Comparison of ENCODE assay signal across 8 mouse cellular contexts in the genomic region with DNA sequence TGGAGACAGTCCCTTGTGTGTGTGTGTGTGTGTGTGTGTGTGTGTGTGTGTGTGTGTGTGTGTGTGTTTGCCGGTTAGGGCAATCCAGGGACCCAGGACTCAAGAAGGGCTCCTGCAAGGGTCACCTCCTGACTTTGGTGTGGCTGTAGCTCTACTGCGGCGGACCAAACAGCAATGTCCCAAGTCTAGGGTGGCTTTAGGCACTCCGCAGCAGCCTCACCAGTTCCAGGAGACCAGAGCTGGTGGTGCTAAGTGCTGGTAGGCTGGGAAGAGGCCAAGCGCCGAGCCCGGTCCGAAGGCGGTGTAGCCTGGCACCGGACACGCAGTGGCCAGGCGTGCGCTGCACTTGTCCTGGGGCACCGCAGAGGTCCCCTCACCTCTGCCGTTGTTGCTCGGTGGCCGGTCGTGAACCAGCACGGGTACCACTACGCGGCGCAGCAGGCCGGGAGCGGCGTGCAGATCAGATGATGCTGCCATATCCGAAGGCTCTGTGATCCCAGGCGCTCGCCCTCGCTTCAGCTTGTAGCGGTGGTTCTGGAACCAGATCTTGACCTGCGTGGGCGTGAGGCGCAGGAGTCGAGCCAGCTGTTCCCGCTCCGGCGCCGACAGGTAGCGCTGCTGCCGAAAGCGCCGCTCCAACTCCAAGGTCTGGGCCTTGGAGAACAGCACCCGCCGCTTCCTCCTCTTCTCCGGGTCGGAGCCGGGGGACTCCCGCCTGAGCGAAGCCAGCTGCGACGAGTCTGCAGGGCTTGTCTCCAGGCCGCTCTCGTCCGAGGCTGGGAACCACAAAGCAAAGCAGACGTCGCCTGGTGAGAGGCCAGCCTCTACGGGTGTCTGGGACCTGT. TPM values are rescaled to one million over a fixed set of nuclear protein-coding genes. Genes with fewer than 3 reads are reported as not detected.
DNase-seq lines count a peak whose midpoint lies in the region; ATAC-seq and TF ChIP-seq lines count a peak whose summit lies in the region.

No protein-coding gene starts in this region.

- peaks cover 94% of the 10 kb centered on the region for H3K27me3 ChIP-seq in forebrain, embryonic 11.5 days (ENCODE audit: control insufficient read depth, insufficient read depth, low read length)
- peaks cover 71% of the 10 kb centered on the region for H3K27me3 ChIP-seq in intestine, embryonic 16.5 days (replicated peaks; ENCODE audit: control insufficient read depth, insufficient read depth, low read length)

- no peak overlapping the region for H3K27ac ChIP-seq in ES-E14 (ENCODE audit: insufficient read depth, low read depth, low read length, poor library complexity, severe bottlenecking)
- H3K27ac ChIP-seq in forebrain, embryonic 11.5 days (ENCODE audit: low read depth, low read length) = no peak overlapping the region
- H3K27ac ChIP-seq in intestine, embryonic 16.5 days (ENCODE audit: low read length) = no peak overlapping the region

- peaks cover 0 to 5% of the 10 kb centered on the region in 2 experiments; a peak in 1 of 4 replicates for H3K4me1 ChIP-seq in ES-E14 (ENCODE audit: control insufficient read depth in 2 of 2, insufficient read depth in 2 of 2, low read length in 2 of 2, poor library complexity in 1 of 2)
- H3K4me1 ChIP-seq in forebrain, embryonic 11.5 days (replicated peaks; ENCODE audit: control insufficient read depth, insufficient read depth, low read length) = peaks cover 4% of the 10 kb centered on the region; the same call in 1 of the 2 replicates
- peaks cover 16% of the 10 kb centered on the region for H3K4me1 ChIP-seq in intestine, embryonic 16.5 days (ENCODE audit: control insufficient read depth, insufficient read depth, low read length)

- DNase-seq in heart, adult 11 months = peak; percentile 88
- DNase-seq in heart, postnatal 25 days (ENCODE audit: low spot score) = no peak
- DNase-seq in ES-E14 (ENCODE audit: low read depth, low spot score) = no peak
- DNase-seq in forebrain, embryonic 11.5 days (ENCODE audit: low spot score) = peak; percentile 76
- DNase-seq in neural tube, embryonic 10.5 days (ENCODE audit: extremely low spot score, low spot score) = peak; percentile 75
- no peak for DNase-seq in layer of hippocampus, adult 9-11 months
- DNase-seq in gastrocnemius, postnatal 10 days = no peak

- H3K36me3 ChIP-seq in ES-E14 (ENCODE audit: control insufficient read depth, insufficient read depth, low read length, poor library complexity, severe bottlenecking) = no peaks in the 10 kb centered on the region
- no peaks in the 10 kb centered on the region for H3K36me3 ChIP-seq in forebrain, embryonic 11.5 days (ENCODE audit: control insufficient read depth, insufficient read depth, low read length)
- no peaks in the 10 kb centered on the region for H3K36me3 ChIP-seq in intestine, embryonic 16.5 days (ENCODE audit: control insufficient read depth, insufficient read depth, low read length)

- peak overlapping the region; percentile 36; the same call in 1 of the 2 replicates for H3K9ac ChIP-seq in ES-E14 (ENCODE audit: insufficient read depth, low read depth, low read length, poor library complexity, severe bottlenecking)
- no peak overlapping the region for H3K9ac ChIP-seq in forebrain, embryonic 11.5 days (ENCODE audit: low read length)
- H3K9ac ChIP-seq in intestine, embryonic 16.5 days (ENCODE audit: low read depth, low read length) = no peak overlapping the region

- in situ Hi-C loops in ES-E14 (cut with MboI; ENCODE audit: low sequenced_read_pairs in 2 of 2, unreplicated experiment in 2 of 2) = loop anchor here (5.0 to 10.0 kb wide), 5 partner anchors 74 to 933 kb away; a partner anchor contains a TSS

- 0 out of 2 replicates have a peak, but pooled peaks have one; percentile 43 for ATAC-seq in forebrain, embryonic 11.5 days (replicated peaks; ENCODE audit: low FRiP score)
- ATAC-seq in intestine, embryonic 16.5 days = peak; percentile 38; the same call in 1 of the 2 replicates

- peak overlapping the region; percentile 48 to 60 for H3K4me3 ChIP-seq in ES-E14 (ENCODE audit: insufficient read depth in 1 of 2, low read depth in 1 of 2, low read length in 2 of 2, poor library complexity in 1 of 2, severe bottlenecking in 1 of 2)
- H3K4me3 ChIP-seq in forebrain, embryonic 11.5 days (ENCODE audit: low read depth, low read length) = peak overlapping the region; percentile 26
- peak overlapping the region; percentile 39 for H3K4me3 ChIP-seq in intestine, embryonic 16.5 days (ENCODE audit: low read length)

- H3K9me3 ChIP-seq in ES-E14 (ENCODE audit: control insufficient read depth, insufficient read depth, low read depth, low read length) = no peaks in the 10 kb centered on the region
- H3K9me3 ChIP-seq in forebrain, embryonic 11.5 days (ENCODE audit: control insufficient read depth, low read length) = no peaks in the 10 kb centered on the region
- no peaks in the 10 kb centered on the region for H3K9me3 ChIP-seq in intestine, embryonic 16.5 days (ENCODE audit: control insufficient read depth, low read length)

- peak overlapping the region; percentile 45 for H3K4me2 ChIP-seq in forebrain, embryonic 11.5 days (ENCODE audit: low read depth, low read length, severe bottlenecking)
- H3K4me2 ChIP-seq in intestine, embryonic 16.5 days (ENCODE audit: low read depth, low read length) = peak overlapping the region; percentile 54

- WGBS in forebrain, embryonic 11.5 days = under 1% methylated on average over 55 of the region's 57 CpGs
- under 1% methylated on average over 57 of the region's 57 CpGs for WGBS in intestine, embryonic 16.5 days

- intact Hi-C loops in heart, postnatal 25 days (cut with DNase I) = no loop called here

TF ChIP-seq in ES-E14, 5 proteins besides CTCF, POLR2A, EP300 and RAD21:
- TF ChIP-seq CHD2 (IDR thresholded peaks at IDR 0.05; ENCODE audit: low read depth, low read length) (no peak), ZC3H11A (IDR thresholded peaks at IDR 0.05; ENCODE audit: borderline replicate concordance, low read depth, low read length) (no peak), HCFC1 (IDR thresholded peaks at IDR 0.05; ENCODE audit: borderline replicate concordance, insufficient read depth, low read length) (no peak), MAFK (IDR thresholded peaks at IDR 0.05; ENCODE audit: insufficient read depth, low read depth, low read length) (no peak), ZNF384 (IDR thresholded peaks at IDR 0.05; ENCODE audit: low read depth, low read length) (no peak)
TF ChIP-seq in ES-E14: peak in this region for 0.

RNA-seq across cellular contexts. Expression of a gene that starts 1.4 kb away (rescaled TPM):
- not detected for total RNA-seq in heart, postnatal 25 days (2021)
- total RNA-seq in ES-E14 (2012; rRNA removed) = 3.3 and 3.8 TPM in 2 replicates
- polyA plus RNA-seq in forebrain, embryonic 11.5 days (2014; fragmentation: Nextera tagmentation; extraction: Ambion mirVana) = 2.4 and 2.8 TPM in 2 replicates
- not detected in 2 replicates for polyA plus RNA-seq in intestine, embryonic 16.5 days (2015; fragmentation: Nextera tagmentation; extraction: Ambion mirVana)
- not detected for total RNA-seq in gastrocnemius, postnatal 10 days (2021)

Comparison
In these comparisons a context has a peak if more than half of its experiments do, and no peak if none do; other contexts are left out.
1. DNase-seq: peak in heart, adult 11 months (single experiment), forebrain, embryonic 11.5 days (single experiment) and neural tube, embryonic 10.5 days (single experiment); none in heart, postnatal 25 days (single experiment), ES-E14 (single experiment), layer of hippocampus, adult 9-11 months (single experiment) and gastrocnemius, postnatal 10 days (single experiment).
2. Peak in every context shown above with its lines, with median percentiles within 50 percentile points of each other: H3K4me3 ChIP-seq.